ENCODE assay signal across 22 mouse cellular contexts in genomic region chr3:84850418-84850817, GRCm38 (mm10).
"Had no signal": no experiment of that assay in that cellular context is flagged by ENCODE, and none has a peak within 500 bp of the region (broad histone marks: within the 10 kb centered on the region; RNA-seq: fewer than 3 reads in every experiment).

No protein-coding gene starts in this region.

- H3K9me3 ChIP-seq: hindbrain, embryonic 10.5 days; hindbrain, embryonic 12.5 days; kidney, embryonic 15.5 days; limb, embryonic 13.5 days; limb, embryonic 15.5 days; liver, embryonic 12.5 days had no signal

- H3K36me3 ChIP-seq: hindbrain, embryonic 10.5 days; hindbrain, embryonic 12.5 days; kidney, embryonic 15.5 days; limb, embryonic 13.5 days; limb, embryonic 15.5 days; liver, embryonic 12.5 days had no signal

- H3K27me3 ChIP-seq: hindbrain, embryonic 12.5 days; kidney, embryonic 15.5 days; limb, embryonic 13.5 days; limb, embryonic 15.5 days; liver, embryonic 12.5 days had no signal

- H3K9ac ChIP-seq: hindbrain, embryonic 12.5 days; hindbrain, embryonic 14.5 days; kidney, embryonic 15.5 days; limb, embryonic 13.5 days; limb, embryonic 15.5 days; liver, embryonic 12.5 days; liver, embryonic 14.5 days had no signal

- DNase-seq: gastrocnemius, adult 2 months; gastrocnemius, postnatal 10 days; gastrocnemius, postnatal 25 days; heart, adult 2 months; heart, postnatal 10 days; heart, postnatal 4 days; kidney, adult 11 months; layer of hippocampus, adult 9-11 months; layer of hippocampus, postnatal 36 days; left cerebral cortex, postnatal 4 days had no signal

- H3K4me1 ChIP-seq: hindbrain, embryonic 10.5 days; hindbrain, embryonic 12.5 days; limb, embryonic 13.5 days had no signal

- H3K27ac ChIP-seq: gastrocnemius, adult 2 months; hindbrain, embryonic 10.5 days; hindbrain, embryonic 12.5 days; hindbrain, embryonic 14.5 days; hindbrain, postnatal 0 days; kidney, embryonic 15.5 days; kidney, postnatal 0 days; limb, embryonic 13.5 days; limb, embryonic 15.5 days; liver, embryonic 12.5 days; liver, embryonic 14.5 days had no signal

- H3K4me2 ChIP-seq: heart, embryonic 11.5 days; hindbrain, embryonic 12.5 days; hindbrain, embryonic 14.5 days; kidney, embryonic 15.5 days; limb, embryonic 13.5 days; limb, embryonic 15.5 days; liver, embryonic 12.5 days had no signal

- H3K4me3 ChIP-seq: gastrocnemius, adult 2 months; heart, adult 2 months; hindbrain, embryonic 10.5 days; hindbrain, embryonic 12.5 days; kidney, embryonic 15.5 days; limb, embryonic 13.5 days; limb, embryonic 15.5 days; liver, embryonic 12.5 days had no signal

- ATAC-seq: hindbrain, postnatal 0 days; intestine, embryonic 16.5 days; liver, embryonic 12.5 days had no signal
